Comparison of ENCODE assay signal across 14 mouse cellular contexts in the genomic region with DNA sequence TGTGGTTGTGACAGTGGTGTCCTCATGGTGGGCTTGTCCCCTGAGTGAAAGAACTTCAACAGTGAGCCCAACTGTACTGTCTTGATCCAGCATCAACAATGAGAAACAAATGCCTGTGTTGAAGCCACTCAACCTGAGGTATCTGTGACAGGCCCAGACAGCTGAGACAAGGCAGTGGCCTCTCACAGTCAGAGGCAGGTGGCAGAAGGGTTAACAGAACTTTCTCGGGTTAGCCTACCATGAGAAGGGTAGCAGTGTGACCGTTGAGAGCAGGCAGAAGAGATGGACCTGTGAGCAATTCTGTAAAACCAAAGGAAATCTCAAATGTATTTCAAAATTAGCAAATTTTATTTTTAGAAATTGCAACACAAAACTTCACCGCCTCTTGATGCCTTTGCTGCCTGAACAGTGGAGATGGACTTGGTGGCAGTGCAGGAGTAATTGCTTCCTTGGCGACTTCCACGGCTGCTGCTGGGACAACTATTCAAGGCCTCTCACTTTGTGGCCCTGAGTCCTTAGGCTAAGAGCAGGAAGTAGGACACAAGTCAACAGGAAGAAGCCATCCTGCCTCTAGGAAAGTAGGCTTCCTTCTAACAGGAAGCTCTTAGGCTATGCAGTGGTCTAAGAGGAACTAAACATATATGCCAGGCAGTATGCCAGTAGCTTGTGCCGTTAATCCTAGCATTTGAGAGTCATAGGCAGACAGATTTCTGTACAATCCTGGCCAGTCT.
DNase-seq lines count a peak whose midpoint lies in the region; ATAC-seq and TF ChIP-seq lines count a peak whose summit lies in the region.
"Had no signal": no experiment of that assay in that cellular context is flagged by ENCODE, and none has a peak within 500 bp of the region (broad histone marks: within the 10 kb centered on the region; RNA-seq: fewer than 3 reads in every experiment).

No protein-coding gene starts in this region.

- intact Hi-C loops in heart, postnatal 25 days (cut with DNase I) = loop anchor here (5.0 kb wide), 2 partner anchors 77 to 148 kb away; no protein-coding TSS in a partner anchor
- intact Hi-C loops in left cerebral cortex, adult 2 months (cut with DNase I) = no loop called here

- H3K36me3 ChIP-seq in liver, embryonic 13.5 days = no peaks in the 10 kb centered on the region
- H3K36me3 ChIP-seq in neural tube, embryonic 15.5 days = no peaks in the 10 kb centered on the region
- H3K36me3 ChIP-seq: hindbrain, embryonic 13.5 days; limb, embryonic 15.5 days had no signal

- H3K9ac ChIP-seq in liver, embryonic 13.5 days = no peak overlapping the region
- no peak overlapping the region for H3K9ac ChIP-seq in neural tube, embryonic 15.5 days (replicated peaks)
- H3K9ac ChIP-seq: hindbrain, embryonic 13.5 days; limb, embryonic 15.5 days had no signal

- H3K27ac ChIP-seq in liver, embryonic 13.5 days = 0 out of 2 replicates have a peak overlapping the region, but pooled peaks have one; percentile 6
- H3K27ac ChIP-seq in left cerebral cortex, adult 2 months = no peak overlapping the region
- no peak overlapping the region for H3K27ac ChIP-seq in neural tube, embryonic 15.5 days (replicated peaks)
- H3K27ac ChIP-seq: hindbrain, embryonic 13.5 days; limb, embryonic 15.5 days had no signal

- no peak overlapping the region for H3K4me2 ChIP-seq in liver, embryonic 13.5 days
- no peak overlapping the region for H3K4me2 ChIP-seq in neural tube, embryonic 15.5 days
- H3K4me2 ChIP-seq: hindbrain, embryonic 13.5 days; limb, embryonic 15.5 days had no signal

- no peaks in the 10 kb centered on the region for H3K9me3 ChIP-seq in liver, embryonic 13.5 days (replicated peaks)
- no peaks in the 10 kb centered on the region for H3K9me3 ChIP-seq in neural tube, embryonic 15.5 days (replicated peaks)
- H3K9me3 ChIP-seq: hindbrain, embryonic 13.5 days; limb, embryonic 15.5 days had no signal

- no peak for TF ChIP-seq CTCF in left cerebral cortex, adult 2 months (IDR thresholded peaks at IDR 0.05)

- ATAC-seq in liver, embryonic 13.5 days (ENCODE audit: low read depth) = no peak
- ATAC-seq in neural tube, embryonic 15.5 days (ENCODE audit: low FRiP score) = no peak

- H3K4me1 ChIP-seq in liver, embryonic 13.5 days (replicated peaks) = peaks cover 26% of the 10 kb centered on the region
- no peaks in the 10 kb centered on the region for H3K4me1 ChIP-seq in neural tube, embryonic 15.5 days
- H3K4me1 ChIP-seq: hindbrain, embryonic 13.5 days; limb, embryonic 15.5 days had no signal

- DNase-seq in heart, adult 11 months = peak; percentile 92
- no peak for DNase-seq in heart, postnatal 25 days (ENCODE audit: low spot score)
- peak; percentile 38 for DNase-seq in thymus, postnatal 0 days (ENCODE audit: low spot score)
- no peak for DNase-seq in thymus, postnatal 10 days (ENCODE audit: low spot score in 2 of 2)
- DNase-seq in liver, embryonic 13.5 days = no peak
- DNase-seq in left cerebral cortex, adult 2 months (ENCODE audit: extremely low spot score in 1 of 2, low spot score in 2 of 2) = no peak
- no peak for DNase-seq in layer of hippocampus, postnatal 25 days (ENCODE audit: extremely low spot score in 1 of 2, low spot score in 1 of 2)
- DNase-seq: cerebellum, postnatal 25 days; gastrocnemius, postnatal 25 days; layer of hippocampus, adult 9-11 months had no signal

- 42% methylated on average over 6 of the region's 6 CpGs for WGBS in liver, embryonic 13.5 days (ENCODE audit: insufficient replicate concordance)
- WGBS in neural tube, embryonic 15.5 days = 76% methylated on average over 6 of the region's 6 CpGs

- no peaks in the 10 kb centered on the region for H3K27me3 ChIP-seq in liver, embryonic 13.5 days
- H3K27me3 ChIP-seq in neural tube, embryonic 15.5 days (replicated peaks) = no peaks in the 10 kb centered on the region
- H3K27me3 ChIP-seq: CH12.LX; hindbrain, embryonic 13.5 days; limb, embryonic 15.5 days had no signal

- no peak overlapping the region for H3K4me3 ChIP-seq in liver, embryonic 13.5 days (replicated peaks)
- H3K4me3 ChIP-seq in left cerebral cortex, adult 2 months = no peak overlapping the region
- no peak overlapping the region for H3K4me3 ChIP-seq in neural tube, embryonic 15.5 days (replicated peaks)
- H3K4me3 ChIP-seq: hindbrain, embryonic 13.5 days; limb, embryonic 15.5 days had no signal

Comparison
In these comparisons a context has a peak if more than half of its experiments do, and no peak if none do; other contexts are left out.
1. DNase-seq: peak in heart, adult 11 months (single experiment) and thymus, postnatal 0 days (single experiment); none in heart, postnatal 25 days (single experiment), thymus, postnatal 10 days (0 of 2), liver, embryonic 13.5 days (single experiment), left cerebral cortex, adult 2 months (0 of 2) and layer of hippocampus, postnatal 25 days (0 of 2).